In the genomic region with DNA sequence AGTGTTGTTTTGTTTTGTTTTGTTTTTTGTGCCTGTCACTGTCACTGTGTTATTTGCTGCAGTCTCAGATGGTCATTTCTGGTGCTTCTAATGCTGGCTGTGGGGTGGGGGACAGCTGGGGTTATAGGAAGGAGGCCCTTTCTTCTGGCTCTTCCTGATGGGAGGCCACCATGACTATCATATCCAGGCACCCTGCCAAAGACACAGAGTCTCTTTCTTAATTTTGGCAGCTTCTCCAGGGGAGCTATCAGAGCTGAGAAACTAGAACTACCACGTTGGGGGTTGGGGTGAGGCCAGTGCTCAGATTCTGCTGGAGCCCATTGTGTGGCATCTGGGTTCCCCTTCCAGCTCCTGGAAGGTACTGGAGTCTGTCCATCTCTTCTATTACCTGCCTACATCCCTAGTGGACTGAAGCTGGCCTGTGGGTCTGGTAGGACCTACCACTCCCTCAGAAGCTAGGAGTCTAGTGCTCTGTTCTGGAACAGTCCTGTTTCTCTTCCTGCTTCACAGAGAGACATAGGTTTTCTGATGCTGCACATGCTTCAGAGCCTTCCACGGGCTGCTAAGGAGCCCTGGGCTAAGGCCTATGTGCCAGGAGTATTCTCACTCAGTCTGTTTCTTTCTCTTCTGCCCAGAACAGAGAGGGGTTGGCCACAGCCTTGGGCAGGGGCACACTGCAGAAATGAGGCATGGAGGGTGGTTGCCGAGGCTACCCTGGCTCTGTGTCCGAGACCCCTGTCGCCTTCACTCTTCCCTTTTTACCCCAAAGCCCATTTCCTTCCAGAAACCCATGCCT, we compare ENCODE assay signal across 9 mouse cellular contexts. TPM values are rescaled to one million over a fixed set of nuclear protein-coding genes. Genes with fewer than 3 reads are reported as not detected.
DNase-seq lines count a peak whose midpoint lies in the region; TF ChIP-seq lines count a peak whose summit lies in the region.
"Had no signal": no experiment of that assay in that cellular context is flagged by ENCODE, and none has a peak within 500 bp of the region (broad histone marks: within the 10 kb centered on the region; RNA-seq: fewer than 3 reads in every experiment).

No protein-coding gene starts in this region.

- peak; percentile 61 to 73 for TF ChIP-seq EP300 in MEL (IDR thresholded peaks at IDR 0.05; ENCODE audit: low read depth in 1 of 2, low read length in 2 of 2)

- TF ChIP-seq POLR2A in cerebellum, adult 2 months (IDR thresholded peaks at IDR 0.05; ENCODE audit: borderline replicate concordance, insufficient read depth, low read length) = no peak
- TF ChIP-seq POLR2A in MEL (IDR thresholded peaks at IDR 0.05; ENCODE audit: control insufficient read depth in 1 of 2, insufficient read depth in 1 of 2, low read depth in 1 of 2, low read length in 2 of 2, poor library complexity in 1 of 2) = no peak

- peak; percentile 67 to 68 for DNase-seq in cerebellum, postnatal 10 days
- DNase-seq in cerebellum, adult 2 months = no peak
- peak; percentile 92 for DNase-seq in MEL (ENCODE audit: low read depth, low spot score)
- DNase-seq in heart, adult 8-10 months (ENCODE audit: low spot score) = peak; percentile 82
- peak; percentile 83 to 85 for DNase-seq in kidney, postnatal 25 days
- no peak for DNase-seq in right cerebral cortex, postnatal 10 days (ENCODE audit: low spot score in 2 of 2)
- no peak for DNase-seq in urinary bladder, adult 2 months (ENCODE audit: low spot score)
- no peak for DNase-seq in cerebellum, adult 18-20 months

- H3K9me3 ChIP-seq in MEL (replicated peaks; ENCODE audit: insufficient read depth, low read length) = no peaks in the 10 kb centered on the region
- H3K9me3 ChIP-seq: liver, embryonic 15.5 days had no signal

- H3K36me3 ChIP-seq in MEL (ENCODE audit: control insufficient read depth in 1 of 2, insufficient read depth in 2 of 2, low read length in 2 of 2) = peaks cover 0 to 39% of the 10 kb centered on the region in 2 experiments; a peak in 2 of 4 replicates
- H3K36me3 ChIP-seq: liver, embryonic 15.5 days had no signal

- H3K9ac ChIP-seq in MEL (ENCODE audit: control insufficient read depth, low read depth, low read length, poor library complexity, severe bottlenecking) = no peak overlapping the region
- H3K9ac ChIP-seq: liver, embryonic 15.5 days had no signal

- peaks cover 65% of the 10 kb centered on the region for H3K4me1 ChIP-seq in cerebellum, adult 2 months (ENCODE audit: control insufficient read depth, insufficient read depth, low read length)
- H3K4me1 ChIP-seq in MEL (ENCODE audit: control insufficient read depth in 1 of 2, insufficient read depth in 2 of 2, low read length in 2 of 2) = peaks cover 33 to 43% of the 10 kb centered on the region in 2 experiments

- 40% methylated on average over 5 of the region's 5 CpGs for WGBS in cerebellum, adult 2 months

- TF ChIP-seq RAD21 in MEL (IDR thresholded peaks at IDR 0.05; ENCODE audit: low read depth, low read length) = no peak

- no peaks in the 10 kb centered on the region for H3K27me3 ChIP-seq in cerebellum, adult 2 months (ENCODE audit: control insufficient read depth, insufficient read depth, low read length)
- H3K27me3 ChIP-seq in MEL (ENCODE audit: control insufficient read depth in 1 of 2, insufficient read depth in 2 of 2, low read length in 2 of 2) = no peaks in the 10 kb centered on the region
- H3K27me3 ChIP-seq: liver, embryonic 15.5 days had no signal

- no peak overlapping the region for H3K4me3 ChIP-seq in cerebellum, adult 2 months (replicated peaks; ENCODE audit: insufficient read depth, low read depth, low read length)
- H3K4me3 ChIP-seq in MEL (ENCODE audit: control insufficient read depth in 1 of 2, insufficient read depth in 1 of 2, low read depth in 2 of 2, low read length in 2 of 2) = no peak overlapping the region
- H3K4me3 ChIP-seq: liver, embryonic 15.5 days had no signal

- no peak for TF ChIP-seq CTCF in cerebellum, adult 2 months (IDR thresholded peaks at IDR 0.05; ENCODE audit: borderline replicate concordance, insufficient read depth, low read depth, low read length)
- TF ChIP-seq CTCF in MEL (IDR thresholded peaks at IDR 0.05 in 2 of 3, conservative IDR thresholded peaks at IDR 0.05 in 1 of 3; ENCODE audit: control insufficient read depth in 1 of 3, insufficient read depth in 1 of 3, low read depth in 2 of 3, low read length in 3 of 3, poor library complexity in 1 of 3, severe bottlenecking in 1 of 3) = no peak

- no peak overlapping the region for H3K27ac ChIP-seq in cerebellum, adult 2 months (ENCODE audit: insufficient read depth, low read length)
- H3K27ac ChIP-seq in MEL (ENCODE audit: control insufficient read depth, low read depth, low read length) = peak overlapping the region; percentile 25
- H3K27ac ChIP-seq: liver, embryonic 15.5 days had no signal

- H3K79me2 ChIP-seq in MEL (ENCODE audit: control insufficient read depth, insufficient read depth, low read length, poor library complexity) = peaks cover 5% of the 10 kb centered on the region; the same call in 1 of the 2 replicates

TF ChIP-seq in MEL, 35 proteins besides CTCF, POLR2A, EP300 and RAD21 (continues in another document):
- TF ChIP-seq GATA1 (IDR thresholded peaks at IDR 0.05; ENCODE audit: low read depth, low read length) (no peak), ZC3H11A (IDR thresholded peaks at IDR 0.05; ENCODE audit: low read depth, low read length) (no peak), GABPA (IDR thresholded peaks at IDR 0.05; ENCODE audit: low read depth, low read length) (no peak), SMC3 (IDR thresholded peaks at IDR 0.05; ENCODE audit: low read depth, low read length) (no peak), TBP (IDR thresholded peaks at IDR 0.05; ENCODE audit: low read depth, low read length) (peak; percentile 46; the same call in 1 of the 2 replicates), MYB (IDR thresholded peaks at IDR 0.05; ENCODE audit: low read depth, low read length) (no peak), UBTF (IDR thresholded peaks at IDR 0.05; ENCODE audit: borderline replicate concordance, insufficient read depth, low read depth, low read length) (no peak), TAL1 (IDR thresholded peaks at IDR 0.05; ENCODE audit: low read length) (no peak; the same call in 1 of the 2 replicates), CHD1 (IDR thresholded peaks at IDR 0.05; ENCODE audit: low read depth, low read length) (no peak), ZNF384 (IDR thresholded peaks at IDR 0.05; ENCODE audit: low read depth, low read length) (no peak), NELFE (IDR thresholded peaks at IDR 0.05; ENCODE audit: low read depth, low read length) (no peak), KAT2A (conservative IDR thresholded peaks at IDR 0.05; ENCODE audit: low read depth, low read length) (no peak), NRF1 (IDR thresholded peaks at IDR 0.05; ENCODE audit: insufficient read depth, low read depth, low read length, poor library complexity, severe bottlenecking) (no peak), ZMIZ1 (IDR thresholded peaks at IDR 0.05; ENCODE audit: low read depth, low read length) (no peak), ZKSCAN1 (IDR thresholded peaks at IDR 0.05; ENCODE audit: low read depth, low read length) (no peak), SIN3A (IDR thresholded peaks at IDR 0.05; ENCODE audit: low read length) (peak; percentile 60), POLR2AphosphoS2 (IDR thresholded peaks at IDR 0.05; ENCODE audit: low read length) (no peak), USF1 (IDR thresholded peaks at IDR 0.05; ENCODE audit: low read depth, low read length) (no peak), MAZ (IDR thresholded peaks at IDR 0.05; ENCODE audit: low read depth, low read length) (no peak; the same call in 1 of the 2 replicates), ETS1 (IDR thresholded peaks at IDR 0.05; ENCODE audit: low read depth, low read length) (peak; percentile 79), TCF12 (IDR thresholded peaks at IDR 0.05; ENCODE audit: low read depth, low read length) (peak; percentile 58), JUND (IDR thresholded peaks at IDR 0.05; ENCODE audit: low read depth, low read length) (no peak), MAFK (IDR thresholded peaks at IDR 0.05; ENCODE audit: borderline replicate concordance, low read depth, low read length) (no peak), BHLHE40 (IDR thresholded peaks at IDR 0.05; ENCODE audit: borderline replicate concordance, low read depth, low read length) (peak; percentile 50; the same call in 1 of the 2 replicates), HCFC1 (IDR thresholded peaks at IDR 0.05; ENCODE audit: low read depth, low read length) (no peak), MXI1 (IDR thresholded peaks at IDR 0.05; ENCODE audit: low read depth, low read length) (no peak), MAX (IDR thresholded peaks at IDR 0.05; ENCODE audit: low read length) (no peak), RCOR1 (IDR thresholded peaks at IDR 0.05; ENCODE audit: low read depth, low read length) (peak; percentile 69), ELF1 (IDR thresholded peaks at IDR 0.05; ENCODE audit: low read depth, low read length) (peak; percentile 32; the same call in 1 of the 2 replicates), POLR2AphosphoS5 (IDR thresholded peaks at IDR 0.05; ENCODE audit: borderline replicate concordance, low read depth, low read length) (no peak), CHD2 (IDR thresholded peaks at IDR 0.05; ENCODE audit: low read length) (peak; percentile 48), MYC (IDR thresholded peaks at IDR 0.05; ENCODE audit: low read depth, low read length) (no peak), MEF2A (IDR thresholded peaks at IDR 0.05; ENCODE audit: extremely low read depth, insufficient replicate concordance, low read depth, low read length, poor library complexity, severe bottlenecking) (0 out of 2 replicates have a peak, but pooled peaks have one; percentile 15), E2F4 (IDR thresholded peaks at IDR 0.05; ENCODE audit: borderline replicate concordance, low read depth, low read length) (no peak)

RNA-seq across cellular contexts. Expression of a gene that starts 10.1 kb away (rescaled TPM):
- polyA plus RNA-seq in cerebellum, adult 2 months (2012; rRNA removed) = 116 and 141 TPM in 2 replicates
- total RNA-seq in MEL (2012; rRNA removed) = 31.3 and 32.8 TPM in 2 replicates
- 10 to 100 TPM in 1 of 2 experiments, not detected in 1; 27.5 TPM for polyA plus RNA-seq in MEL (2012; ENCODE audit: insufficient read depth in 1 of 2, insufficient read length in 2 of 2, low read depth in 1 of 2, low replicate concordance in 2 of 2, missing spikeins in 1 of 2)
- total RNA-seq in heart, adult 8-10 months (2022) = 10 to 100 TPM in 1 of 4 experiments, 1 to 10 TPM in 3; 4.8 to 10.0 (median 5.8) TPM
- 35.1 and 39.0 TPM in 2 replicates for polyA plus RNA-seq in urinary bladder, adult 2 months (2012; rRNA removed)

RNA-seq across cellular contexts. Expression of a gene that starts 39.4 kb away (rescaled TPM):
- polyA plus RNA-seq in cerebellum, adult 2 months (2012; rRNA removed) = 41.9 and 43.9 TPM in 2 replicates
- total RNA-seq in MEL (2012; rRNA removed) = 73.8 and 76.7 TPM in 2 replicates
- 10 to 100 TPM in 1 of 2 experiments, not detected in 1; 58.3 TPM for polyA plus RNA-seq in MEL (2012; ENCODE audit: insufficient read depth in 1 of 2, insufficient read length in 2 of 2, low read depth in 1 of 2, low replicate concordance in 2 of 2, missing spikeins in 1 of 2)
- 10 to 100 TPM; 29.9 to 33.7 (median 30.4) TPM for total RNA-seq in heart, adult 8-10 months (2022)
- polyA plus RNA-seq in urinary bladder, adult 2 months (2012; rRNA removed) = 35.3 and 38.0 TPM in 2 replicates

Comparison
In these comparisons a context has a peak if more than half of its experiments do, and no peak if none do; other contexts are left out.
1. DNase-seq: peak in cerebellum, postnatal 10 days (2 of 2), MEL (single experiment), heart, adult 8-10 months (single experiment) and kidney, postnatal 25 days (2 of 2); none in cerebellum, adult 2 months (0 of 2), right cerebral cortex, postnatal 10 days (0 of 2), urinary bladder, adult 2 months (single experiment) and cerebellum, adult 18-20 months (0 of 2).